Mouse (Mus musculus) CH12F3 (cell line): ENCODE measurements around the gene Rbm12.

Experiments used
- in situ Hi-C: fragments of 300-500 bp; cut with MboI; formaldehyde crosslinking; loops from 2 replicates; pipeline ENCODE4 v1.14.3; 2020; ENCODE audit warnings: low sequenced_read_pairs

The Rbm12 gene

DNA sequence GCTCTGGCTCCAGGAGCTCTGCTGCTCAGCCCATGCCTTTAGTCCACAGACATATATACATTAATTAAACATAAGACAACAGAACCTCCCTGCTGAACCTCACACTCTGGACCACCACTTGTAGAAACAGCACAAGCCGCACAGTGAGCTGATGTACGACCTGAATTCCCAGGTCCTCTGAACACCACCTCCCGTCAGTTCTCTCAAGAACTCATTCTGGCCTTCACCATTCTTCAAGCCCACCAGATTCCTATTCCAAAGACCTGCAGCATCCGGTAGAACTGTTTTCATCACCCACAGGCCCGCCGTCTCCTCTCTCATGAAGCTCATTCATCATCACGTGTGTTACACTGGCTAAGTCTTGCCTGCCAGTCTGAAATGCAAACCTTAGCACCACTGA is 31.4 kb downstream of the Rbm12 start:
- in situ Hi-C loops, result no loop called here

DNA sequence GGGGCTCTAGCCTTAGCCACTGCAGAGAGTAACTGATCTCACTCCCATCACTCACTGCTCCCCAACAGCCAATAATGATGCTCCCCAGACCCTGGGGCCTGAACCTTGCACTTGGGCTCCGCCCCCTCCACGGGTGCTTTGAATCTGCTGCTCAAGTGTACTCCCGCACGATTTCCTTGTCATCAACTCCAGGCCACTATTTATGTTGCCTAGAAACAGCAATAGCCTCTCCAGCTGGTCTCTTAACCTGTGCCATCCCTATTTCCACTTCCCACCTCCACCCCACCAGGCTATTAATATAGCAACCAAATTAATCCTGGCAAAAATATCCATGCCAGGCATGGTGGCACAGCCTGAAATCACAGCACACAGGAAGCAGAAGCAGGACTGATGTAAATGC is 32.1 kb downstream of the Rbm12 start:
- in situ Hi-C loops, result no loop called here

DNA sequence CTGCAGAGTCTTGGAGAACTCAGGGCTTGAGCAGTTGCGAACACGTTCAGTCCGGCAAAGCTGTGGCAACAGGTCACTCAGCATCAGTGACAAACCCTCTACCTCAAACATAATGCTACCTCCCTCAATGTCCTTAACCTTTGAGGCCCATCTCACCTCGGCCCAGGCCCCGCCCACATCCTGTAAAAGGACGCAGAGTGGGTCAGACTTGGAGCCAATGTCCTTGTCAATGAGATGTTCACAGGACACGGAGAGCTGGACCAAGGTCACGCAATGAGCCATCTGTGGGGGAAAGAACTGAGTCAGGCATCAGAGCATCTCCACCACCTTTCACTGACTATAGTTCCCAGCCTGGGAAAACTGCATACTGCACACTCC is 32.6 kb downstream of the Rbm12 start:
- in situ Hi-C loops, result no loop called here

DNA sequence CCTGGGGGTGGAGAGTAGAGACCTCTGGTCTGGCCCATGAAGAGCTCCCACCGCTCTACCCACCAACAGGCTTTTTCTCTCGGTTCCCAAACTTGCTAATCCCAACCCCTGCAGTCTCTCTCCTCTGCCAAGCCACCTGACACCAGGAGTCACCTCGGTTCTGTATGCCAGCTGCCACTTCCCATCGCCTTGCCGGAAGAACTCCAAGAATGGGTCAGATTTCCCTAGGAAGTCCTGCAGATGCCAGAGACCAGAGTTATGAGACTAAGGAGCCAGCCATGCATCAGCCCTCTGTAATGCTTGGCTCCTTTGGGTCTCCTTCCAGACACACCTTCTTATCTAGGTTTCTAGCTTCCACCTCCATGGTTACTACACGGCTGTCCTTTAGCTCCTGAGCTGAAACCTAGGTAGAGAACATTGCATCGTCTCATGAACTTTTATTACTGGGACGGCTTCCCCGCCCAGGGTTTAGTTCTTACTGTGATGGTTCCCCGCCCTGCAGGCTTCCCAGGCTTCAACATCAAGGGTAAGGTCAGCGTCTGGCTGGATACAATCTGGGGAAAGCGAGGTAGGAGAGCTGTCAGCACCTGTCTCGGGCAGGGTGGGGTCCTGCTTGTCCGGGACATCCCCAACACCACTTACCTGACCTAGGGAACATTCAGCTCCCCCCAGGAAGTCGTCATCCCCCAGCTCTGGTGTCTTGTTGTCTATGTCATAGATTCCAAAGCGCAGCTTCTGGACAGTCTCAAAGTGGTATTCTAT is 33.2 kb downstream of the Rbm12 start:
- in situ Hi-C loops, result no loop called here

- in situ Hi-C loops, result no loop called here
These were observed 34.3 kb downstream of the Rbm12 start for GRCm38 (mm10) chr2:156077461-156077860.

GRCm38 (mm10) chr2:156073725-156074124 is 38.1 kb downstream of the Rbm12 start:
- in situ Hi-C loops, result no loop called here

DNA sequence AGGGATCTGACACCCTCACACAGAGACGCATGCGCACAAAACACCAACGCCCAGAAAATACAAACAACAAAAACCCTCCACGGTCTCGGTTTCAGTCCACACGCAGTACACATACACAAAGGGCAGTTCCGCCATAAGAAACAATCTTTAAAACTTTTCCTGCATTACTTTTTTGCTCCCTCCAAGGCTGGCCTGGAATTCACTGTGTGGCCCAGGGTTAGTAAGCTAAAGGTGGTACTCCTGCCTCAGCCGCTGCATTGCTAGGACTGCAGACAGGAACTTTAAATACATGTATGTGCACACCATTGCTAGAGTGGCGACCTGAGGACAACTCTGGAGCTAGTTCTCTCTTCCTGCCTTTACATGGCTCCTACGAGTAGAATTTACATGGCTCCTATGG is 40.5 kb downstream of the Rbm12 start:
- in situ Hi-C loops, result no loop called here

GRCm38 (mm10) chr2:156067916-156068315 is 43.9 kb downstream of the Rbm12 start:
- in situ Hi-C loops, result no loop called here

DNA sequence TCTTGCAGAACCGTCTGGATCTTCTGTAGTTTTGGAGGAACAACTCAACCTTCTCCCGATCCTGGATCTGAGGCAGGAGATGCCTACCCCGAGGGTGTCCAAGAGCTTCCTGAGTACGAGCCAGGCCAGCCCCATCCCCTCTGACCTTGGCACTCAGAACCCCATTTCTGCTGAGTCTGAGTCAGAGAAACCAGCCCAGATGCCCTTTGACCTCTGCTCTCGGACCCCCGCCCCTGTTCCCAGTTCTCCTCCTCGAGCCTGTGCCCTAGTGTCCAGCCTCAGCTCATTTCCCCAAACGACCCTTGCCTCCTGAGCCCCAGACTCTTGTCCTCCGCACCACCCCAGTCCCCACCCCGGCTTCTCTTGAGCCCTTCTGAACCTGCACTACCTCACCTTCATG is 45.7 kb downstream of the Rbm12 start:
- in situ Hi-C loops, result no loop called here

DNA sequence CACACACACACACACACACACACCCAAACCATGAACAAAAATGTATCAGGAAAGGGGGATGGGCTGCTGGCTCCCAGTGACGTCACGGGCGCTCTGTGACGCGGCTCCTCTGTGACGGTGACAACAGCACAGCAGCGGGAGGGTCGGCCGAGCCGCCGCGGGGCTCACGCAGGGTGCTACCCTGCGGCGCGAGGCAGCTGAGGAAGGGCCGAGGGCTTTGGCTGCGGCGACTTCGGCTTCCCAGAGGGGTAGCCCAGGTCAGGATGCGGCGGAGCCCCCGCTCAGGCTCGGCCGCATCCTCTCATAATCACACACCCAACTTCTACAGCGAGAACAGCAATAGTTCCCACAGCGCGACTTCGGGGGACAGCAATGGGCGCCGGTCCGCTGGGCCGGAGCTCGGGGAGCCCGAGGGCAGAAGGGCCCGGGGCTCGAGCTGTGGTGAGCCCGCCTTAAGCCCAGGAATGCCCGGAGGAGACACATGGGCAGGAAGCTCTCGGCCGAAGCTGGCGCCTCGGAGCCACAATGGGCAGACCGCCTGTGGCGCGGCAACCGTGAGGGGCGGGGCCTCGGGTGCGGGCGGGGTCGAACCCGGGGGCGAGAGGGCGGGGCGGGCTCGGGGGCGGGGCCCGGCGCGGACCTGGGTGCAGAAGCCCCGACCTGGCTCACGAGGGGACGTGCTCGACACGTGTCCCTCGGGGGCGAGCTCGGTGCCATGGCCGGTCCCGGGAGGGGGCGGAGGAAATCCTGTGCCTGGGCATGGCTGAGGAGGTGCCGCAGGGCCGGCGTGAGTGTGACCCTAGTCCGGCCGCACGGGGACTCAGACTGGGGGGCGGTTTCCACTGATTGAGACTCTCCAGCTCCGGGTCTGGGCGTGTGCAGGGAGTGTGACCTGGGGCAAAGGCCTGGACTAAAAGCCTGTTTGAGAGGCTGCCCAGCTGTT is 46.4 kb downstream of the Rbm12 start, which contains the start of gene Spag4:
Spag4 (plus strand) TSS at position 77 of the 943 bp plus-strand sequence.
- in situ Hi-C loops, result no loop called here

GRCm38 (mm10) chr2:156052816-156053215 is 59.0 kb downstream of the Rbm12 start, which contains the start of gene Fer1l4:
TSS of gene Fer1l4 (minus strand) at chr2:156052947.
- in situ Hi-C loops, result no loop called here

DNA sequence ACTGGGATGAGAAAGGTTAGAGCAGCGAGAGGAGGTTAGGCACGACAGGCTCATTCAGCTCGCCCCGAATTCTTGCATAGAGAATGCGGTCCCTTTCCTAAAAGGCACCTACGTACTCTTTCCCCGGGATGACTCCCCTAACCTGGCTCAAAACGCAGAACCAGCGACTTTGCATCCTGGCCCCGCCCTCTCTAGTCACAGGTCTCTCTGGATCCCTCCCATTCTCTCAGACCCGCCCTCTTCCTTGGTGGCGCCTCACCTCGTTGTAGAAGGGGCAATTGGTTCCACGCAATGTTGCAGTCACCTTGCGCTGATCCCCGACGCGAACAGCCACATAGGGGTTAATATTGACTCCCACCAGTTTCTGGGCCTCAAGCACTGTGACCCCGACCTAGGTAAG is 63.8 kb downstream of the Rbm12 start:
- in situ Hi-C loops, result no loop called here

- in situ Hi-C loops, result no loop called here
These were observed 68.9 kb downstream of the Rbm12 start for GRCm38 (mm10) chr2:156042903-156043302.
